Mouse (Mus musculus) gastrocnemius, postnatal 36 days (tissue): ENCODE measurements around the gene Zfyve27. TPM values are rescaled to one million over a fixed set of nuclear protein-coding genes. Genes with fewer than 3 reads are reported as not detected.

ENCODE experiments used
- DNase-seq, 2 experiments: peaks; one replicate each; pipeline ENCODE4 v3.0.0; 2022
- intact Hi-C: fragments of 180-260 bp; cut with DNase I; formaldehyde crosslinking; loops from one replicate; pipeline ENCODE4 v1.15.1; 2025
- long read RNA-seq, 2 experiments: library from polyadenylated mRNA; stranded (forward); transcript quantifications; one replicate each; pipeline ENCODE4 v2.0.0; 2021
- total RNA-seq, 2 experiments: library from RNA; stranded (reverse); gene quantifications; 2 replicates each; pipeline ENCODE4 v1.2.3; 2021

Gene Zfyve27
- 10 to 100 TPM; 11.4 to 12.6 TPM for total RNA-seq
- long read RNA-seq, experiment 1, partial matches to known transcripts: 0 of 8 reads
- long read RNA-seq, experiment 1, other reads (novel, unspliced or antisense): 8 of 8 reads
- long read RNA-seq, experiment 2, partial matches to known transcripts: 2 of 14 reads
- long read RNA-seq, experiment 2, other reads (novel, unspliced or antisense): 11 of 14 reads

- DNase-seq: no peak
- intact Hi-C loops: no loop called here
Observed at GRCm38 (mm10) chr19:42163764-42164163, at the start of gene Zfyve27. Gene Zfyve27, plus strand, starts transcription at chr19:42163951.

- intact Hi-C loops: no loop called here
- DNase-seq: no peak
Observed at GRCm38 (mm10) chr19:42115783-42116335, 47.9 kb upstream of the Zfyve27 start.

GRCm38 (mm10) chr19:42118142-42118541 lies 45.6 kb upstream of the Zfyve27 start:
- intact Hi-C loops: no loop called here

DNA sequence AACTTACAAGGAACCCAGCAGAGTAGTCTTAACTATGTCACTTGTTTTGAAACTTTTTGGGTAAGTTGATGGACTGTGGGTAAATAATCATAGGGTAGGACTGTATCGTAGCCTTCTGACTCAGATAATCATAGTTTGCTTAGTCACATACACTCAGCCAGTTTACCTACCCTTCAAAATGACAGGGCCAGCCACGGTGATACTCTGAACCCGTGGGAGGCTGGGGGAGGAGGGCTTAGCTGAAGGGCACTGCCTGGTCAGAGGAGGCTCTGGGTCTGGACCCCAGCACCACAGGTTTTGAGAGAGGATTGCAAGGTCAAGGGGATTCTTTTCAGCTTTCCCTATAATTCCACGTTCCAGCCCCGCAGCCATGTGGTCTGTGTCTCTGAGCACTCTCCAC lies 45.2 kb upstream of the Zfyve27 start:
- intact Hi-C loops: no loop called here

More at GRCm38 (mm10) chr19:42118142-42118541, 45.6 kb upstream of the Zfyve27 start:
- no peak for DNase-seq

GRCm38 (mm10) chr19:42120451-42120850 lies 43.3 kb upstream of the Zfyve27 start:
- intact Hi-C loops: no loop called here
- no peak for DNase-seq

More for the DNA sequence above, 45.2 kb upstream of the Zfyve27 start:
- no peak for DNase-seq

DNA sequence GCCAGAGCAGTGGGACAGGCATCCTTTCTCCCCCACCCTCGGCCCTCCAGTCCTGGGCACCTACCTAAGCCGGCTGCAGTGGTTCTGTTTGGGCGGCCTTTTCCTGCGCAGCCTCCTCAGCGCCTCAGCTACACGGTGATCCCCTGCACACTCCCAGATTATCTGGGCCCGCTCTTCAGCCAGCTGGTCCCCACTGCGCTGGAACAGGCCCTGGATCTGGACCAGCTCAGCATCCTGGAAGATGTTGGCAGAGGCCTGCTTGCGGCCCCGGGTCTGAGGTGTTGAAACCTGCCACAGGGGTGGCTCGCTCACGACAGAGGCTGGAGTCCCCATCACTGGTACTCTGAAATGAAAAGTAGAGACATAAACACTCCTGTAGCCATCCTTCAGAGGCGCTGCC lies 39.1 kb upstream of the Zfyve27 start:
- intact Hi-C loops: no loop called here
- no peak for DNase-seq

GRCm38 (mm10) chr19:42125501-42126218 lies 38.1 kb upstream of the Zfyve27 start:
- intact Hi-C loops: no loop called here
- DNase-seq: no peak

GRCm38 (mm10) chr19:42126219-42126605 lies 37.5 kb upstream of the Zfyve27 start:
- intact Hi-C loops: no loop called here
- DNase-seq: no peak

GRCm38 (mm10) chr19:42127024-42127423 lies 36.7 kb upstream of the Zfyve27 start:
- intact Hi-C loops: no loop called here
- DNase-seq: no peak

- intact Hi-C loops: no loop called here
- no peak for DNase-seq
Observed at GRCm38 (mm10) chr19:42128052-42128740, 35.6 kb upstream of the Zfyve27 start.

DNA sequence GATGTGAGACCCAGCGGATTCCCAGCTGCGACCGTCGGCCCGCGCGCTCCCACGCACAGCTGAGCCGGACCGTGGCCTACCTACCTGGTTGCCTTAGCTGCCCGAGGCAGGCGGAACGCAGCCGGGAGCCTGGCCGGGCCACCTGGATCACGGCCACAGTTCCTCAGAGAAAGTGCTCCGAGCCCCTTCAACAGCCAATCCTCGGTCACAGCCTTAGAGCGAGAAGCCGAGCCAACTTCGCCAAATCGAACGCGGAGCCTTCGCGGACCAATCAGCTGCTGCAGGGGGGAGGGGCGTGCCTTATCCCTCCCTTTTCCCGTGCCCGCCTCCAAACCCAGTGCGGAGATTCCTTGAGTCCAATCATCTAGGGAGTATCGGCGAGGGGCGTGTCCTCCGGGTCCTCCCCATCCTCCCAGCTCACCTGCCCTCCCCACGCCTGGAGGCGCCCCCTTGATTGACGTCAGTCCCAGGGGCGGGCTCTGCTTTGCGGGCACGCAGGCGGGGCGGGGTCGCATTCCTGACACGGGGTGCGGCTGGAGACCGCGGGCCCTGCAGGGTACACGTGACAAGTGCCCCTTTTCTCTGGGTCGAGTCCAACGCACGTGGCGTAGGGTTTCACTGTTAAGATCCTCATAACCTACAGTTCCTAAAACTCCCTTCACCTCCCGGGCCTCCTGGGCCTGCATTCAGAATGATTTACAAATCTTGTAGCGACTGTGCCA lies 34.8 kb upstream of the Zfyve27 start, which contains the start of gene Avpi1:
Gene Avpi1, minus strand, starts transcription at position 273 of the 722 bp plus-strand sequence.
- intact Hi-C loops: no loop called here
- DNase-seq: peak; percentile 94 to 97

DNA sequence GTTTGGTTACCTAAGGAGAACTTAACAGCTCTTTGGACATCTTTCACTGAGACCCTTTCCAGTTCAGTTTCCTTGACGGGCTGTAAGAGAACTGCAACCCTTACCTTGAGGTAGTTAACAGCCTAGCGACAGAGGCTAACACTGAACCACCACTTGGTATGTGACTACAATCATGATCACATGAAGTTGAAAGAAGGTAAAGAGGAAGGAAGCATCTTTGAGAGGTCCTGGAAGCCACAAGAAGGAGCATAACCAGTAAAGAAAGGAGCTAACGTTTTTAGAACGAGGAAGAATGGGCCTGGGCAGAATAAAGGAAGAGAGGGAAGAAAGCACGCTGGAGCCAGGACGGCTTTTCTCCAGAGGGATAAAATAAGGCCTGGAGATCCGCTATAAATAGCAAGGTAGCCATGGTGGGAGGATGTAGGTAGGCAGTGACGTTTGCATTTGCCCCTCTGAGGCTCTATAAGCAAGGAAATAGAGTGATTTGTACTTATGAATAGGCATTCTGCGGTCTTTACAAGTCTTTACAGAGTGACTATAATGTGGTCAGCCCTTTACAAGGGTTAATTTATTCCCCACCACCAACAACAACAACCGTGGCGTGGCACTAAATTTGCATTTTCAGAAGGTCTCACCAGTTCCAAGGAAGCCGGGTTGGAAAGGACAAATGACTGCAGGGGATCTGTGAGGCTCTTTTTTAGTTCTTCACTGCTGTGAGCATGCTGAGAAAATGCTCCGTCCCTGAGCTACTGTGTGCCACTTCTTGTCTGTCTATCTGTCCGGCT lies 34.0 kb upstream of the Zfyve27 start:
- no peak for DNase-seq
- intact Hi-C loops: no loop called here

DNA sequence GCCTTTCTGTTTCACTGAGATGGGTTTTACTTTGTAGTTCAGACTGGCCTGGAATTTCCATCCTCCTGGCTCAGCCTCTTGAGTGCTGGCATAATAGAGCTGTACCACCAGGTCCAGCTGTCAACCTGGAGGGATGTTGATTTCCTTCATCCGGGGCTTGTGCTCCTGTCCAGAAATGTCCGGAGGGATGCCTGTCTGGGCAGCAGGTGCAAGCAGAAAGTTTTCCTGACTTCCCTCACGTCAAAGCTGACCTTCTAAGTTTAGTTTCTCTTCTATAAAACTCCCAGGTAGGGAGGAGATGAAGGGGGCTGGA lies 33.5 kb upstream of the Zfyve27 start:
- intact Hi-C loops: no loop called here
- DNase-seq: no peak

DNA sequence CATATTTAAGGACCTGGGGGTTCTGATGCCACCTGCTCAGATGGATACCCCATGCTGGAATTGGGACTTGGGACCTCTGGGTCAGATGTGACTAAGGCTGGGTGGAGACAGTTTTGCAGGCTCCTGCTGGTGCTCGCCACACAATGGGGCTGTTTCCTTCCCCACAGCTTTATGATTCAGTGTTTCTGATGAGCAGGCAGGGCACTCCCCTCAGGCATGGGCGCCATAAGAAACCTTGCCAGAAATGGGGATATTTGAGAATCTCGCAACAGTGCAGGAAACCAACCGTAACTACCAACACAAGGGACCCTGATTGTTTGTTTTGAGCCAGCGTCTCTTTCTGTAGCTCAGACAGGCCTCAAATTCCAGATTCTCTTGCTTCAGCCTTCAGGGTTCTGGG lies 32.6 kb upstream of the Zfyve27 start:
- DNase-seq: no peak
- intact Hi-C loops: no loop called here

DNA sequence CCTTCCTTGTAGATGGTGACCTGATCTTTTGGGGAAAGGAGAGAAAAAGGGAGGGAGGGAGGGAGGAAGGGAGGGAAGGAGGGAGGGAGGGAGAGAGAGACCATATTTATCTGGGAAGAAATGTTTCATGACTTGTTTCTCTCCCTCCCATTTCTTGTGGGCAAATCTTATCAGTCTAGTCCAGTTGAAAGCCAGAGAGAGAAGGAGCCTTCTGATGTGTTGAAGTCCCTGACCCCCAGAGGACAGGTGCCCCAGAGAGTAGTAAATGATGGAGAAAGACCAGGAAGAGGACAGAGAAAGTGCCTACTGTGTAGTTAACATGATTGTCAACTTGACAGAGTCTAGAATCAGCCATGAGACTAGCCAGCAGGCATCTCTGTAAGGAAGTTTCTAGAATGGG lies 28.7 kb upstream of the Zfyve27 start:
- DNase-seq: no peak
- intact Hi-C loops: no loop called here

DNA sequence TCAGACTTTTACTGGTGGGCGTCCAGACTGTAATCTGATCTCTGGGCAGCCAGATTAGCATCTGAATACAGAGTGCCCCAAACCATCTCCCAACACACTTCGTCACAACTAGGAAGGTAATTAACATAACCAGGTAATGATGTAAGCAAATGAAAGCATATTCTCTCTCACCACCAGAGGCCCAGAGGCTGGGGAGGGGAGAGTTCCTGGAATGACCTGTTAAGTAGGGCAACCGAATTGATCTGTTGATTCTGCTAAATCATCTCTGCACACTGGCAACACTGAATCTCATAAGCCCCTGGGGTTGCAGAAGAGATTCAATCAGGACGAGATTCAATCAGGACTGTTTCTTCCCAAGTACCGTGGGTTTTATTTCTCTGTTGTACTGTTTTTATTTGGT lies 27.6 kb upstream of the Zfyve27 start:
- no peak for DNase-seq
- intact Hi-C loops: no loop called here

DNA sequence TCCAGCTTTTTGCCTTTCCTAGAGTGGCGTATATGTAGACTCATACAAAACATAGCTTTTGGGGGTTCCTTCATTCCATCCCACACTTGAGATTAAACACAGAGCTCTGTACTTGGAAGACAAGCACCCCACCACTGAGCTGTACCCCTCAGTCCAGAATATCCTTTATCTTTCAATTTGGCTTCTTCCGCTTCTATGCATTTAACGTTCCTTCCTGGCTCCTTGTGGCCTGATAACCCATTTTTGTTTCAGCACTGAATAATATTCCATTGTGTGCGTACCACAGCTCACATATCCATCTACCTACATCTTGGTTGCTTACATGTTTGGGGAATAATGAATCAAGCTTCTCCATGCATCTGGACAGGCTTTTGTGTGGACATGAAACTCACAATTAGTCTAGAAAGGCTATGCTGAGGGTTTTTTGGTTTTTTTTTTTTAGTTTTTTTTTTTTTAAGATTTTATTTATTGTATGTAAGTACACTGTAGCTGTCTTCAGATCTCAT lies 26.5 kb upstream of the Zfyve27 start:
- intact Hi-C loops: no loop called here
- DNase-seq: no peak

DNA sequence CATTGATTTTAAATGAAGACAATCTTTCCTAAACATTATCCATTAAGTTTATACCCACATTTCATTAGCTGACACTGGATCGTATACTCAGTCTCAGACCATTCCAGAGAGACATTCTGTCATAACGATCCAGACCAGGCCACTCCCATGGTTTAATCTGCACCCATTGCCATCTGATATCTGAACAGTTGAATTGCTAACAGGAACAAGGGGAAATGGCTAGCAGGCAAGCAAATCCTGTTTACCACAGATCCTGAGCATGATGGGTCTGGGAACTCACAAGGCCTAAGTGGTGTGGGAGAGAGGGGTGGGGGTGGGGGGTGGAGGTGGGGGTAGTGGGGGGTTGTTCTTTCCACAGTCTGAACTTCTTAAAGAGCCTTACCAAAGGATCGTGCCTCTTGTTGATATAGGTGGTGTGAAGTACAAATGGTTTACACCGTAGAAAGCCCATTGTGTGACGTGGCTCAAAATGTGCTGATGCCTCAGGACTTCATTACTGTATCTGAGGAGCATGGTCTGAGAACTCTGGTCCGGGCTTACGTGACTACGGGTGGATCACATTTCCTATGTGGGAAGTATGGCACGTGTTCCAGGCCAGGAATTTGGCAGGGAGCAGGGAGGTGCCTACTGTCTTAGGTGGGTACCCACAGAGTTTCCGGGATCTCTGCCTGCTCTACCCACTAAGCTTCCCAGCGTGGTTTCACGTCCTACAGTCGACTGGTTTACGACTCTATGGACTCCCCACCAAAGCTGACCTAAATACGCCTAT lies 25.1 kb upstream of the Zfyve27 start:
- no peak for DNase-seq
- intact Hi-C loops: no loop called here
